Mouse (Mus musculus): ENCODE data around the gene Gtf2f1. TPM values are rescaled to one million over a fixed set of nuclear protein-coding genes. Genes with fewer than 3 reads are reported as not detected.

Gene Gtf2f1
- polyA plus RNA-seq, 1 experiment from 2014 or later = 76.8 TPM

GRCm38 (mm10) chr17:56999968-57000609, 11.0 kb downstream of the Gtf2f1 start, which contains the start of gene Pspn:
Gene Pspn, minus strand, starts transcription at chr17:57000018.
- peaks cover 15% of the 10 kb centered on the region for H3K4me1 ChIP-seq
- no peak within 1 kb of the TSS for H3K27ac ChIP-seq
- H3K4me2 ChIP-seq = no peak within 1 kb of the TSS
- ATAC-seq (replicated peaks) = no peak
- WGBS = 85% methylated on average over 9 of the region's 9 CpGs
- no peak within 1 kb of the TSS for H3K9ac ChIP-seq
- no peaks in the 10 kb centered on the region for H3K9me3 ChIP-seq
- H3K36me3 ChIP-seq (replicated peaks) = peaks cover 24% of the 10 kb centered on the region
- no peak within 1 kb of the TSS for H3K4me3 ChIP-seq
- no peaks in the 10 kb centered on the region for H3K27me3 ChIP-seq (replicated peaks)

- H3K4me3 ChIP-seq = no peak overlapping the region
- peaks cover 15% of the 10 kb centered on the region for H3K4me1 ChIP-seq
- no peak overlapping the region for H3K9ac ChIP-seq
- ATAC-seq (replicated peaks) = no peak
- 89% methylated on average over 9 of the region's 9 CpGs for WGBS
- no peaks in the 10 kb centered on the region for H3K27me3 ChIP-seq (replicated peaks)
- no peak overlapping the region for H3K4me2 ChIP-seq
- H3K27ac ChIP-seq = no peak overlapping the region
- no peaks in the 10 kb centered on the region for H3K9me3 ChIP-seq
- peaks cover 26% of the 10 kb centered on the region for H3K36me3 ChIP-seq (replicated peaks)
These were observed 11.7 kb downstream of the Gtf2f1 start for GRCm38 (mm10) chr17:56999414-56999813.

GRCm38 (mm10) chr17:56997029-56997667, 13.9 kb downstream of the Gtf2f1 start, which contains the start of gene Alkbh7:
Gene Alkbh7, plus strand, starts transcription at chr17:56997339.
- under 1% methylated on average over 38 of the region's 38 CpGs for WGBS
- ATAC-seq (replicated peaks) = peak; percentile 98
- peaks cover 33% of the 10 kb centered on the region for H3K36me3 ChIP-seq (replicated peaks)
- peak within 1 kb of the TSS; percentile 86 for H3K27ac ChIP-seq
- H3K4me3 ChIP-seq = peak within 1 kb of the TSS; percentile 79
- H3K4me1 ChIP-seq = peaks cover 15% of the 10 kb centered on the region
- no peaks in the 10 kb centered on the region for H3K9me3 ChIP-seq
- H3K4me2 ChIP-seq = peak within 1 kb of the TSS; percentile 57
- H3K27me3 ChIP-seq (replicated peaks) = no peaks in the 10 kb centered on the region
- peak within 1 kb of the TSS; percentile 84 for H3K9ac ChIP-seq

- 0 out of 2 replicates have a peak, but pooled peaks have one; percentile 0 for ATAC-seq (replicated peaks)
- H3K9ac ChIP-seq = no peak overlapping the region
- no peaks in the 10 kb centered on the region for H3K27me3 ChIP-seq (replicated peaks)
- H3K27ac ChIP-seq = no peak overlapping the region
- peak overlapping the region; percentile 79; the same call in 1 of the 2 replicates for H3K4me3 ChIP-seq
- H3K9me3 ChIP-seq = no peaks in the 10 kb centered on the region
- peak overlapping the region; percentile 57 for H3K4me2 ChIP-seq
- H3K4me1 ChIP-seq = peaks cover 20% of the 10 kb centered on the region
- peaks cover 33% of the 10 kb centered on the region for H3K36me3 ChIP-seq (replicated peaks)
- 75% methylated on average over 2 of the region's 2 CpGs for WGBS
These were observed 14.6 kb downstream of the Gtf2f1 start for GRCm38 (mm10) chr17:56996506-56996905.

- no peak overlapping the region for H3K27ac ChIP-seq
- H3K36me3 ChIP-seq (replicated peaks) = peaks cover 33% of the 10 kb centered on the region
- H3K4me2 ChIP-seq = no peak overlapping the region
- peaks cover 27% of the 10 kb centered on the region for H3K4me1 ChIP-seq
- no peaks in the 10 kb centered on the region for H3K9me3 ChIP-seq
- no peak for ATAC-seq (replicated peaks)
- no peaks in the 10 kb centered on the region for H3K27me3 ChIP-seq (replicated peaks)
- no peak overlapping the region for H3K4me3 ChIP-seq
- no peak overlapping the region for H3K9ac ChIP-seq
- 93% methylated on average over 8 of the region's 8 CpGs for WGBS
These were observed 16.0 kb downstream of the Gtf2f1 start for GRCm38 (mm10) chr17:56995046-56995445.

- H3K4me2 ChIP-seq = peak overlapping the region; percentile 66
- no peak for ATAC-seq (replicated peaks)
- peak overlapping the region; percentile 87 for H3K4me3 ChIP-seq
- H3K9me3 ChIP-seq = no peaks in the 10 kb centered on the region
- H3K27ac ChIP-seq = no peak overlapping the region
- no peaks in the 10 kb centered on the region for H3K27me3 ChIP-seq (replicated peaks)
- peaks cover 16% of the 10 kb centered on the region for H3K4me1 ChIP-seq
- peak overlapping the region; percentile 88 for H3K9ac ChIP-seq
- peaks cover 29% of the 10 kb centered on the region for H3K36me3 ChIP-seq (replicated peaks)
- WGBS = 78% methylated on average over 2 of the region's 2 CpGs
These were observed 20.1 kb downstream of the Gtf2f1 start for GRCm38 (mm10) chr17:56990966-56991365.

- Histone ChIP-seq H3K36me3 (replicated peaks) (peaks cover 24% of the 10 kb centered on the region), H3K27ac (peak within 1 kb of the TSS; percentile 90), H3K9me3 (no peaks in the 10 kb centered on the region), H3K27me3 (replicated peaks) (no peaks in the 10 kb centered on the region), H3K9ac (peak within 1 kb of the TSS; percentile 88), H3K4me1 (peaks cover 16% of the 10 kb centered on the region), H3K4me3 (peak within 1 kb of the TSS; percentile 87), H3K4me2 (peak within 1 kb of the TSS; percentile 66)
- 0% methylated on average over 52 of the region's 52 CpGs for WGBS
- ATAC-seq (replicated peaks) = peak; percentile 97
These were observed 20.9 kb downstream of the Gtf2f1 start, which contains the start of gene Clpp for GRCm38 (mm10) chr17:56990115-56990746. Gene Clpp, plus strand, starts transcription at chr17:56990305.

GRCm38 (mm10) chr17:56989467-56990114, 21.5 kb downstream of the Gtf2f1 start:
- WGBS = 2% methylated on average over 25 of the region's 25 CpGs
- Histone ChIP-seq H3K27ac (peak overlapping the region; percentile 90), H3K27me3 (replicated peaks) (no peaks in the 10 kb centered on the region)

GRCm38 (mm10) chr17:56988921-56989430, 22.1 kb downstream of the Gtf2f1 start:
- H3K27me3 ChIP-seq (replicated peaks) = no peaks in the 10 kb centered on the region
- H3K9me3 ChIP-seq = no peaks in the 10 kb centered on the region
- H3K4me3 ChIP-seq = peak overlapping the region; percentile 87
- H3K9ac ChIP-seq = peak overlapping the region; percentile 88; the same call in 1 of the 2 replicates
- H3K4me1 ChIP-seq = peaks cover 16% of the 10 kb centered on the region
- peaks cover 13% of the 10 kb centered on the region for H3K36me3 ChIP-seq (replicated peaks)
- H3K27ac ChIP-seq = peak overlapping the region; percentile 90
- ATAC-seq (replicated peaks) = no peak
- peak overlapping the region; percentile 66 for H3K4me2 ChIP-seq
- 74% methylated on average over 7 of the region's 7 CpGs for WGBS

More at GRCm38 (mm10) chr17:56989467-56990114, 21.5 kb downstream of the Gtf2f1 start:
- H3K4me1 ChIP-seq = peaks cover 16% of the 10 kb centered on the region
- ATAC-seq (replicated peaks) = peak; percentile 95
- H3K4me2 ChIP-seq = peak overlapping the region; percentile 66
- no peaks in the 10 kb centered on the region for H3K9me3 ChIP-seq
- peak overlapping the region; percentile 88 for H3K9ac ChIP-seq
- H3K4me3 ChIP-seq = peak overlapping the region; percentile 87
- peaks cover 19% of the 10 kb centered on the region for H3K36me3 ChIP-seq (replicated peaks)

GRCm38 (mm10) chr17:56988441-56988840, 22.6 kb downstream of the Gtf2f1 start:
- ATAC-seq (replicated peaks) = no peak
- H3K4me3 ChIP-seq = no peak overlapping the region
- WGBS = 87% methylated on average over 7 of the region's 7 CpGs
- H3K27ac ChIP-seq = no peak overlapping the region
- H3K9me3 ChIP-seq = no peaks in the 10 kb centered on the region
- H3K27me3 ChIP-seq (replicated peaks) = no peaks in the 10 kb centered on the region
- peaks cover 16% of the 10 kb centered on the region for H3K4me1 ChIP-seq
- H3K4me2 ChIP-seq = no peak overlapping the region
- no peak overlapping the region for H3K9ac ChIP-seq
- peaks cover 8% of the 10 kb centered on the region; the same call in 1 of the 2 replicates for H3K36me3 ChIP-seq (replicated peaks)

GRCm38 (mm10) chr17:56986105-56986805, 24.8 kb downstream of the Gtf2f1 start:
- Histone ChIP-seq H3K9ac (no peak overlapping the region), H3K36me3 (replicated peaks) (no peaks in the 10 kb centered on the region), H3K4me3 (no peak overlapping the region), H3K9me3 (no peaks in the 10 kb centered on the region), H3K4me2 (no peak overlapping the region), H3K27me3 (replicated peaks) (no peaks in the 10 kb centered on the region), H3K4me1 (peaks cover 10% of the 10 kb centered on the region), H3K27ac (no peak overlapping the region)
- ATAC-seq (replicated peaks) = no peak
- whole genome bisulfite sequencing = 81% methylated on average over 3 of the region's 3 CpGs
